Comparison of ENCODE assay signal across 16 mouse cellular contexts in the genomic region with DNA sequence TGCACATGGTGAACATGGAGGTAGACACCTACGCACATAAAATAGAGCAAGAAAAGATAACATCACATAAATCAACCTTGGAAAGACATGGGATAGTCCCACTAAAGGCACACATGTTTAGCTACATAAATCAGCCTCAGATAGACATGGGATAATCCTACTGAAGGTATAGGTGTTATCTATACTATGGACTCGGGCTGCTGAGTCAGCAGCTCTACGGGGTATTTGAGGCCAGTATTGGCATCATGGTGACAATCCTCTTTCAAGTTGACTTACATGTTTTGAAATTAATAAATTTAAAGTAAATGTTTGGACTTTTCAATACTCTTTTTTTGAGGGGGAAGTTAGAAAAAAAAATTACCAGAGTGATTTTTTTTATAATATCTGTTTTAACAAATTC.
"Had no signal": no experiment of that assay in that cellular context is flagged by ENCODE, and none has a peak within 500 bp of the region (broad histone marks: within the 10 kb centered on the region; RNA-seq: fewer than 3 reads in every experiment).

No protein-coding gene starts in this region.

- DNase-seq: retina, postnatal 1 day; right cerebral cortex, adult 18-20 months; right cerebral cortex, postnatal 14 days; right cerebral cortex, postnatal 25 days; right cerebral cortex, postnatal 4 days; spleen, adult 18-20 months; thymus, adult 18-20 months; thymus, adult 2 months; thymus, postnatal 14 days; thymus, postnatal 25 days; thymus, postnatal 36 days; thymus, postnatal 4 days had no signal

- H3K27ac ChIP-seq: neural tube, embryonic 13.5 days; neural tube, embryonic 15.5 days; stomach, embryonic 15.5 days; stomach, postnatal 0 days had no signal

- H3K4me1 ChIP-seq: neural tube, embryonic 13.5 days; neural tube, embryonic 15.5 days; stomach, embryonic 15.5 days had no signal

- H3K9me3 ChIP-seq: neural tube, embryonic 13.5 days; neural tube, embryonic 15.5 days; stomach, embryonic 15.5 days had no signal

- H3K9ac ChIP-seq: neural tube, embryonic 13.5 days; neural tube, embryonic 15.5 days; stomach, embryonic 15.5 days had no signal

- H3K4me2 ChIP-seq: neural tube, embryonic 13.5 days; neural tube, embryonic 15.5 days; stomach, embryonic 15.5 days had no signal

- H3K4me3 ChIP-seq: neural tube, embryonic 13.5 days; neural tube, embryonic 15.5 days; stomach, embryonic 15.5 days had no signal

- H3K27me3 ChIP-seq: neural tube, embryonic 13.5 days; neural tube, embryonic 15.5 days; stomach, embryonic 15.5 days had no signal
